Mouse (Mus musculus) retina, postnatal 7 days (tissue): Measurements from ENCODE around the gene 4930503B20Rik.

Source experiments
- DNase-seq: peaks from one replicate; pipeline ENCODE4 v3.0.0-alpha.2; 2012; ENCODE audit warnings: low read depth, low spot score

The 4930503B20Rik gene

DNA sequence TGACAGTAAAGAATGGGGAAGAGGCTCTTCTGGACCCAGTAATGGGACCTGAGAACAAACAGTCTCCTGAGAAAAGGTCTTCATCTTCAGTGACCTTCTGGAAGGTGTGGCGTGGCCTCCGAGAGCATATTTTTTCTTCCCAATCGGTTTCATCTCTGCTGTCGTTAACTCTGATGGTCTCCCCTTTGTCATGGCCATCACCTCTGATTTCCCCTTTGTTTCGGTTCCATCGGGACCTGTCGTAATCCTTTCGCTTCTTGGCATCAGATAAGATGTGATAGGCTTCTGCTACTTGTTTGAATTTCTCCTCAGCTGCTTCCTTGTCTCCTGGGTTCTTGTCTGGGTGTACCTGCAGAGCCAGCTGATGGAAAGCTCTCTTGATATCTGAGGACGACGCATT, 401 bp downstream of the 4930503B20Rik start:
- no peak for DNase-seq

- no peak for DNase-seq
These were observed 1.7 kb downstream of the 4930503B20Rik start for GRCm38 (mm10) chr3:146649311-146649894.

DNA sequence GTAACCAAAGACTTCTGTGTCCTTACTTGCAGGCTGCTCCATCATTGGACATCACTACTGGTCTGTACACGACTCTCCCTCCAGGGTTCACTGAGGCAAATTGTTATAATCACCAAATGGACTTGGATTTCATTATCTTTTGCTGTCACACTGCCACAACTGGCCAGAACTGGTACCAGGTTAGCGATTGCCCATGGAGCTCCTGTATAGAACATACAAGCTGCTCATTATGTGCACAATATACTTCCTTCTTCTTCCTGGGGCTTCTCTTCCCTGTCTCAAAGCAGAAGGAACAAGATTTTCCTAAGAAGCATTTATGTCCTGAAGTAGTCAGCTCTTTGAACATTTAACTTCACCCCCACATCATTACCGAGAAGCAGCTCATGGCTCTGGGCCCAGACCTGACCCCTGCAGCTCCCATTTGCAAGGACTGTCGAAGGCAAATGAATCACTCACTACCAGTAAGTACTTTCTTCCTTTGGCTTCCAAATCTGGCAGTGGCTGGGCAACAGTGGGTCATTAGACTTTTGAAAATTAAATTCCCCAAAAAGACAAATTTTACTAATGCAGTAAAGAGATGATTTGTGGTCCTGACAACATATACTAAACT, 9.2 kb downstream of the 4930503B20Rik start:
- no peak for DNase-seq

GRCm38 (mm10) chr3:146632506-146632905, 18.6 kb downstream of the 4930503B20Rik start:
- no peak for DNase-seq

GRCm38 (mm10) chr3:146628227-146628982, 22.7 kb downstream of the 4930503B20Rik start:
- no peak for DNase-seq

DNA sequence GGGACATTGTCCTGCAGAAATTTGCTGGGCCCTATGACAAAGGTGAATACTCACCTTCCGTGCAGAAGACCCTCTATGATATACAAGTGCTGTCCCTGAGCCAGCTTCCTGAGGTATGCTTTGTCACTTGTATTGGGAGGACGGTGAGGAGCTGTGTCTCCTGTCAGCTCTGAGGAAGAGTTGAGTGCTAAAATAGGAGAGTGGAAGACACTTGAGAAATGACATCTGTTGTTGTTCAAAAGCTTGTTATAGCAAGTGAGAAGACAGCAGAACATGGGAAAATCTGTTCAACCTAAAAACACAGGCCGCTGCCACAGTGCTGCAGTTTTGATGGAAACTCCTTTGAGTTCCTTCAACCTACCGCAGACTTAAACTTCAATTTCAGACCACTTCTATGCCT, 25.4 kb downstream of the 4930503B20Rik start:
- no peak for DNase-seq

- DNase-seq = no peak
These were observed 29.2 kb downstream of the 4930503B20Rik start for GRCm38 (mm10) chr3:146621966-146622365.

- DNase-seq = no peak
These were observed 30.4 kb downstream of the 4930503B20Rik start for GRCm38 (mm10) chr3:146620555-146621249.

GRCm38 (mm10) chr3:146620101-146620500, 31.0 kb downstream of the 4930503B20Rik start:
- no peak for DNase-seq

DNA sequence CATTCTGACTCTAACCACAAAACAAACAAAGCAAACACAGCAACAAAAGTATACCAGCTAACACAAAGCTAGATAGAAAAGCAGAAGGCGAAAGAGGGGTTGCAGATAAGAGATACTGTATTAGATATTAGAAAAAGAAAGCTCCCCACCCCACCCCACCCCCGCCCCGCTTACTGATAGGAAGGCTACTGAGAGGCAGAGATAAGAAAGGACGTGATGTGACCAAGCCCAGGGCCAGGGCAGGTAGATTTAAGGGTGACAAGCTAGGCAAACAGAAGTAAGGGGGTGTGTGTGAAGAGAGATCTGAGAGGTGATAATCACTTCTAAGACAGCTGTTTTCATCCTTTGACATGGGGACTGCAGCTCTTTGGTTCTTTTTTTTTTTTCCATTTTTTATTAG, 32.8 kb downstream of the 4930503B20Rik start:
- DNase-seq = no peak

DNA sequence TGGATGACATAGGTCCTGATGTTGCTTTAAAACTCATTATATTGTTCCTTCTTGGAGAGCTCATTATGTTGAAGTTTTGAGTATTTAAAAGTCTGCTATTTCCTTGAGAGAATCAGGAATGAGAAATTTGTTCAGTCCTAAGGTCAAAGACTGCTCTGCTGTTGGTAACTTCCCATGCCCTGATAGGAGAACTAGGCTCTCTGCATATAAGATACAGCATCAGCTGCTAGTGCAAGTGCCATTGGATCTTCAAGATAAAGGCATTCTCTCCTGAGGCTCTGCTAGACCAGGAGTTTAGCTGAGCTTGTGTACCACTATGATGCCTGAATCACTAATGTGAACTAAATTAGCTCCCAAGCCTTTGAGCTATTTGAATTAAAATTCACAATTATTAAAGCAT, 33.2 kb downstream of the 4930503B20Rik start:
- no peak for DNase-seq

DNA sequence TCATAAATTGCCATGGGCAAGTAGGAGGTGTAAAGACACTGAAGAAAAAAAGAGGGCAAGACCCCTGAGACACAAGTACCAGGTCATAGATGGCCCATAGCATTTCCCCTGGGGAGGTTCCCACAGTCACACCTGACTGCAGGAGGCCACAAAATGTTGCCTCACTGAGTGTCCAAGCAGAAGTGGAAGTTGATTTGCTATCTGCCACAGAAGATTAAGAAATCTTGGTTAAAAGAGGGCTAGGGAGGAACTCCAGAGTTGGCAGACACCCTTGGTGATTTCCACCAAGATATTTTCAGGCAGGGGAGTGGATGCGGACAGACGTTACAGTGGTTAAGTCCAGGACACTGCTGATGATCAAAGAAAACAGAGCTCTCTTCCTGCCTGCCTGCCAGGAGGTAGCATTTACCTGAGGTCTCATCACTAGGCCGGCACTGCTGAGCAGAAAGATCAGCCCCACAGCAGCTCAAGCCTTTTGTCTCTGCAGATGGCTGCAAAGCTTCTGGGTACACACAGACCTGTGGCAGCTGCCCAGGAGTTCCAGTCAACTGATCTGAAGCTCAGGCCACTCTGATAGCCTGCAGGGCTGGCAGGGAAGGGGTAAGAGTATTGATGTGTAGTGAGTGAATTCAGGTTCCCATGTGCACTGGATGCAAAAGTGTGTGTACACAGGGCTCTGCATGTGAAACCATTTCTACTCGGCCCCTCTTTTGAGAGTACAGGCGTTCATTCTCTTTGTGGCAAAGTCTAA, 34.4 kb downstream of the 4930503B20Rik start:
- no peak for DNase-seq

DNA sequence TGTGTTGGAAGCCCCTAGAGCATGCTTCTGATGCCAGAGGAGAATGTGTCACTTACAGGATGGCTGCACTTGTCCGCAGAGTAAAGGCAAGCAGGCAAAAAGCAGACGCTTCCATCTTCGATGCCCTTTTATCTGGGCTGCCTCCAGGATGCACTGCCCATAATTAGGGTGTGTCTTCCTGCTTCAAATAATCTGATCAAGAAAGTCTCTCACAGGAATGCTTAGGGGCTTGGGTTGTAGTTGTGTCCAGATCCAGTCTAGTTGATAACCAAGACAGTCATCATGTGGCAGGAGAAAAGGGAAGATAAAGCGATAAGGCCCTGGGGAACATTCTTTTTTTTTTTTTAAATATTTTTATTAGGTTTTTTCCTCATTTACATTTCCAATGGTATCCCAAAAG, 35.6 kb downstream of the 4930503B20Rik start, which contains the start of gene Dnase2b:
Gene Dnase2b (minus strand): TSS at position 101 of the 400 bp plus-strand sequence.
- DNase-seq = no peak

- DNase-seq = no peak
These were observed 39.3 kb downstream of the 4930503B20Rik start for GRCm38 (mm10) chr3:146611821-146612220.

DNA sequence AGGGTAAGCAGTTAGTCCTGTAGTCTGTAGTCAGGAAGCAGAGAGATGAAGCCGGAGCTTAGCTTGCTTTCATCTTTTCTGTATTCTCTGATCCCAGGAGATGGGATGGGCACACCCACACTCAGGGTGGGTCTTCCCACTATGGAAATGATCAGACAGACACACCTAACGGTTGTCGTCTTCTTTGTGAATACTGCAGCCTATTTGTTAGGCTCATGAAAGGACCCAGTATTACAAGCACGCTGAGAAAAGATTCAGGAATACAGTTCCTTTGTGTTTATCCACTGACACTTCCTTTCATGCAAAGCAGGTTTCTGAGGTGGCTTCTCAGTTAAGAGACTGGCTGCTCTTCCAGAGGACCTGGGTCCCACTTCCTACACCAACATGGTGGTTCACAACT, 39.9 kb downstream of the 4930503B20Rik start:
- DNase-seq = no peak

GRCm38 (mm10) chr3:146610322-146610721, 40.8 kb downstream of the 4930503B20Rik start:
- no peak for DNase-seq

DNA sequence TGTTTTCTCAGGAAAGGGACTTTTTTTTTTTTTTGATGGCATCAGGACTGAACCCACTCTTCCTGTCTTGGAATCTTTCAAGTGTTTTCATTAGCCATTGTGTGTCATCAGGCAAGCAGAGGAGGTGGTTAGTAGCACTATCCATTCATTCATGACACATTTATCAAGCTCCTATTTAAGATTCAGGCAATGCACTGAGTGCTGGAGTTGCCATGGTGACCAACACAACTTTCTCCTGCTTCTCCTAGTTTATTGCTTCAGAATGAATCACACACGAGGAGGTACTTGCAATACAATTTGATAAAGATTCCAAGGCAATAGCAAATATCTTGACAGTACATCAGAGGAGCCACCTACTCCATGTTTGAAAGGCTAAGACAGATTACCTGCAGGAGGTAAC, 43.7 kb downstream of the 4930503B20Rik start:
- no peak for DNase-seq

DNA sequence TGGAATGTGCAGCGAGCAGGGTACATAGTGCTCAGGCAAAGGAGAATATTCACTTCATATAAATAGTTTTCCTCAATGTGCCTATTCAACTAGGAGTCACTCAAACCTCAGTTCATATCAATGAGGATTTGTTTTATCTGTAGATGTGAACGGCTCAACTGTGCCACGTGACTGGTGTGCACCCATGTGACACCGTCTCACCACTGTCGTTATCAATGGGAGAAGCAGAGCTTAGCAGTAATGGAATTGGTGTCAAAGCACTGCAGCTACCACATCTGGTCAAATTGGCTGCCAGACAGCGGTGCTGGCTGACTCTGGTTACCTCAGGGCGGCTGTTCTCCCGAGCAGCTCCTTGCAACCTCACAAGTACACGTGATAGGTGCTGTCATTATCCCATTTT, 46.5 kb downstream of the 4930503B20Rik start:
- DNase-seq = no peak

- DNase-seq = no peak
These were observed 48.6 kb downstream of the 4930503B20Rik start for GRCm38 (mm10) chr3:146602531-146602930.

GRCm38 (mm10) chr3:146601205-146601604, 49.9 kb downstream of the 4930503B20Rik start:
- no peak for DNase-seq

GRCm38 (mm10) chr3:146599198-146599900, 51.8 kb downstream of the 4930503B20Rik start:
- no peak for DNase-seq
